Mouse (Mus musculus): ENCODE results near the gene Gm20388.

- TF ChIP-seq GATA1 (IDR thresholded peaks at IDR 0.05; ENCODE audit: low read length) (no peak), TAL1 (IDR thresholded peaks at IDR 0.05; ENCODE audit: low read length) (no peak)
These were observed 1162.8 kb downstream of the Gm20388 start for GRCm38 (mm10) chr8:121073174-121074107.

Data from erythroblast, embryonic 14.5 days (primary cell).